Mouse (Mus musculus): Measurements from ENCODE around the gene 1700009N14Rik.

The 1700009N14Rik gene

GRCm38 (mm10) chr4:39450069-39450468, at the start of gene 1700009N14Rik:
Gene 1700009N14Rik (plus strand): TSS chr4:39450295.
- in situ Hi-C loops (cut with MboI, MseI) = no loop called here

GRCm38 (mm10) chr4:39437870-39438367, 12.2 kb upstream of the 1700009N14Rik start:
- in situ Hi-C loops (cut with MboI, MseI) = no loop called here

DNA sequence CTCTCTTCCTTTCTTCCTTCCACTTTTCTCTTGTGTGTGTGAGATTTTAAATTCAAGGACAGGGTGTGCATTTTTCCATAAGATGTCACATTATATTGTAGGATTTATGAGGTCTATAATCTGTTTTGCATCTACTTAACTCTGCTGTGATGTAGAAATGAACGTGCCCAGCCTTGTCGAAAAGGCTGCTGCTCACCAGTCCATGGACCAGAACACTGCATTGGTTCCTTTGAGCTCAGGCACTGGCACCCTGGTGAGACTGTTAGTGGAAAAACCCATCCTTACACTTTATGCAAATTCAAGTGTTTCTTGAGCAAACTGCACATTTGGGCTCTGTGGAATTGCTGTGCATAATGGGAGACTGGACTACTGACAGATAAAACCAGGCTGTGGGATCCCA, 24.2 kb downstream of the 1700009N14Rik start:
- in situ Hi-C loops (cut with MboI, MseI) = no loop called here

- in situ Hi-C loops (cut with MboI, MseI) = no loop called here
These were observed 36.3 kb downstream of the 1700009N14Rik start for GRCm38 (mm10) chr4:39486393-39486792.

DNA sequence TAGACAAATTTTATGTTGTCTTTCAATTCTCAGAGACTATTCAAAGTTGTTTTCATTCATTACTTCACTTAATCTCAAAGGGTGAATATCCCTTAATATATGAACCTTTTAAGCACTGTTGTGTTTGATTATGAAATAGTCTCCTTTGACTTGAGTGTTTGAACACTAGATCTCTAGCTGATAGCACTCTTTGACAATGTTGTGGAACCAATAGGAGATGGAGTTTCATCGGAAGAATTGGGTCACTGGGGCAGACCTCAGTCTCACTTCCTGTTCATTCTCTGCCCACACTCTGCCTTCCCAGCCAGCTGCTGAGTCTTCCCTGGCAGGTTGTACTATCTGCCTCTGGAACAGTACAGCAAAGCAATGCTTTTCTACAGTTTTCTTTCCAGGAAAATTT, 43.5 kb downstream of the 1700009N14Rik start:
- in situ Hi-C loops (cut with MboI, MseI) = no loop called here

- in situ Hi-C loops (cut with MboI, MseI) = no loop called here
These were observed 45.8 kb downstream of the 1700009N14Rik start for GRCm38 (mm10) chr4:39495875-39496274.

Data from T-helper 2 cell (primary cell).